Mouse (Mus musculus) small intestine, adult 2 months (tissue): ENCODE results near the gene Shisal2a.

Source experiments
- CTCF ChIP-seq: fragments of 200-500 bp; IDR thresholded peaks from 2 replicates; pipeline ENCODE4 v1.5.1; 2012; ENCODE audit warnings: low read depth, mild to moderate bottlenecking, control low read depth, inconsistent platforms, low read length, moderate library complexity, mixed read lengths; ENCODE audit not compliant: insufficient replicate concordance, insufficient read length; ENCODE audit errors: extremely low read depth
- POLR2A ChIP-seq: fragments of 200-500 bp; IDR thresholded peaks from 2 replicates; pipeline ENCODE4 v1.6.1; 2012; ENCODE audit warnings: low read depth, mild to moderate bottlenecking, control low read depth, inconsistent platforms, low read length, moderate library complexity

- TF ChIP-seq POLR2A (no peak), CTCF (no peak)
Measured at GRCm38 (mm10) chr4:108387106-108387505, 4.0 kb upstream of the Shisal2a start.
